Mouse (Mus musculus) neural tube, embryonic 11.5 days (tissue): ENCODE results near the gene Bnc2. TPM values are rescaled to one million over a fixed set of nuclear protein-coding genes. Genes with fewer than 3 reads are reported as not detected.

Experiments
- ATAC-seq: fragments of 200-750 bp; cut with Nextera tagmentation; 2 replicates; pipeline ENCODE4 v1.8.0; 2017; ENCODE audit warnings: moderate number of reproducible peaks, mild to moderate bottlenecking, moderate TSS enrichment, moderate library complexity; ENCODE audit not compliant: insufficient read depth, low FRiP score, low TSS enrichment
- DNase-seq: peaks from one replicate; pipeline ENCODE4 v3.0.0-alpha.2; 2015; ENCODE audit warnings: low spot score
- H3K27ac ChIP-seq: fragments of 300-500 bp; sonication (generic); 2 replicates; pipeline ENCODE4 v1.5.1; 2014; ENCODE audit warnings: low read depth, mild to moderate bottlenecking, low read length
- H3K27me3 ChIP-seq: fragments of 300-500 bp; sonication (generic); 2 replicates; pipeline ENCODE4 v1.6.1; 2014; ENCODE audit warnings: mild to moderate bottlenecking, low read length, mixed read lengths; ENCODE audit not compliant: control insufficient read depth, insufficient read depth
- H3K36me3 ChIP-seq: fragments of 300-500 bp; sonication (generic); 2 replicates; pipeline ENCODE4 v1.6.1; 2014; ENCODE audit warnings: mild to moderate bottlenecking, low read length, moderate library complexity, mixed read lengths; ENCODE audit not compliant: control insufficient read depth, insufficient read depth
- H3K4me1 ChIP-seq: fragments of 300-500 bp; sonication (generic); 2 replicates; pipeline ENCODE4 v1.6.1; 2014; ENCODE audit warnings: low read length, mixed read lengths; ENCODE audit not compliant: control insufficient read depth, insufficient read depth
- H3K4me2 ChIP-seq: fragments of 300-500 bp; sonication (generic); 2 replicates; pipeline ENCODE4 v1.6.1; 2014; ENCODE audit warnings: low read depth, mild to moderate bottlenecking, moderate library complexity
- H3K4me3 ChIP-seq: fragments of 300-500 bp; sonication (generic); 2 replicates; pipeline ENCODE4 v1.5.1; 2014; ENCODE audit warnings: low read depth, low read length
- H3K9ac ChIP-seq: fragments of 300-500 bp; sonication (generic); 2 replicates; pipeline ENCODE4 v1.6.1; 2014; ENCODE audit warnings: mild to moderate bottlenecking, low read length
- H3K9me3 ChIP-seq: fragments of 300-500 bp; sonication (generic); 2 replicates; pipeline ENCODE4 v1.6.1; 2016; ENCODE audit warnings: low read length; ENCODE audit not compliant: control insufficient read depth
- WGBS: fragments of 180-500 bp; shearing (Covaris S2); extraction: QIAGEN DNeasy Blood & Tissue Kit; methylation state at CpG from one replicate; pipeline ENCODE4 v1.1.7; 2014; 5-methylcytosine and 5-hydroxymethylcytosine counted together
- polyA plus RNA-seq: library from polyadenylated mRNA; unstranded; fragments of >200 nt; fragmentation: Nextera tagmentation; extraction: Ambion mirVana; gene quantifications from 2 replicates; pipeline ENCODE4 v1.2.1, GENCODE M21; 2014

The Bnc2 gene
- polyA plus RNA-seq, 1 experiment from 2014 or later: 12.8 TPM

DNA sequence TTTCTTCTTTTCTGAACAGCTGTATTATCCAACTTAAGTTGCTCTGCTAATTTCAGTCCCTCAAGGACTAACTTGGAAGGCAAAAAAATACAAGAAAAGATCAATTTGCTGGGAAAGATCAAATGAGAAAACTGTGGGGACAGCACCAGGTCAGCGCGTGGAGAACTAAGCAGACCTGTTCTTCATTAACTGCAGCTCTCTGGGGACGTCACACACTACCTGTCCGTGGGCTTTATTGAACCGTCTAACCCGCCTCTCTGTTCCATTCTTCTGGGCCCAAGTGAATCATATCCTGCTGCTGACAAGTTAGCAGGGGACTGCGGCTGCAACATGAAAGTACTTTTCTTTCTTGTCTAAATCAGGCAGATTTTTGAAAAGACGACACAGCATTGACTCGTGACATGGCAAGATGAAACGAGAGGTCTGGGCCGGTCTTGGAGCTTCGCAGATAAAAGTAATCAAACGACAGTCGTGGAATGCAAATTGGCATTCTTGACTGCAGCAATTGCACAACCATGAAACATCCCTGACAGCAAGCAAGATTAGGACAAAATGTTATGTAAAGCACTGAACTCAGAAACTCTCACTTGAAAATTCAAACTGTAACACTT is 2.8 kb downstream of the Bnc2 start:
- ATAC-seq (no peak), DNase-seq (no peak)
- Histone ChIP-seq H3K27me3 (peaks cover 28% of the 10 kb centered on the region), H3K4me1 (peaks cover 6% of the 10 kb centered on the region; the same call in 1 of the 2 replicates), H3K4me2 (peak overlapping the region; percentile 13; the same call in 1 of the 2 replicates), H3K4me3 (0 out of 2 replicates have a peak overlapping the region, but pooled peaks have one; percentile 3), H3K27ac (no peak overlapping the region), H3K9ac (no peak overlapping the region), H3K36me3 (no peaks in the 10 kb centered on the region), H3K9me3 (no peaks in the 10 kb centered on the region)
- 17% methylated on average over 14 of the region's 14 CpGs for WGBS

DNA sequence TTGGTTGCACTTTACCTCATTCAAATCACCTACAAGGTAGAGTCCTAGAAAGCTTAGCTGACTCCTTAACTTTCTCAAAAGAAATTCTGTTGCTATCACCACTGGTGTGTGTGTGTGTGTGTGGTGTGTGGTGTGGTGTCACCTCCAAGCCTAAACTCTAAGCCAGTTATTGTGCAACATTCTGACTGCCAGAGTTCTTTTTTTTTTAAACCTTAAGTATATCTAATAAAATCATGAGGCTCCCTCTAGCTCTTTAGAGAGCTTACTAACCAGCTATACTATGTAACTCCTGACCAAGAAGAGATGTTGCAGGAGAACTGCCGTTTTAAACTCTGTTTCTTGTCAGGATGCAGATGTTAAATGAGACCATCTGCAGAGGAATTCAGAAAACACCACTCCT is 4.1 kb downstream of the Bnc2 start:
- ATAC-seq: no peak
- Histone ChIP-seq H3K4me3 (no peak overlapping the region), H3K27me3 (peaks cover 22% of the 10 kb centered on the region), H3K9me3 (no peaks in the 10 kb centered on the region), H3K9ac (no peak overlapping the region), H3K27ac (no peak overlapping the region), H3K4me2 (no peak overlapping the region), H3K4me1 (peaks cover 6% of the 10 kb centered on the region; the same call in 1 of the 2 replicates), H3K36me3 (no peaks in the 10 kb centered on the region)
- DNase-seq: no peak
- 37% methylated on average over 1 of the region's 1 CpGs for WGBS

GRCm38 (mm10) chr4:84669650-84670049 is 5.4 kb downstream of the Bnc2 start:
- 67% methylated on average over 5 of the region's 5 CpGs for WGBS
- Histone ChIP-seq H3K27me3 (peaks cover 18% of the 10 kb centered on the region), H3K4me1 (peaks cover 6% of the 10 kb centered on the region; the same call in 1 of the 2 replicates), H3K27ac (no peak overlapping the region), H3K36me3 (no peaks in the 10 kb centered on the region), H3K9ac (no peak overlapping the region), H3K4me3 (no peak overlapping the region), H3K9me3 (no peaks in the 10 kb centered on the region), H3K4me2 (no peak overlapping the region)
- ATAC-seq (no peak), DNase-seq (no peak)

DNA sequence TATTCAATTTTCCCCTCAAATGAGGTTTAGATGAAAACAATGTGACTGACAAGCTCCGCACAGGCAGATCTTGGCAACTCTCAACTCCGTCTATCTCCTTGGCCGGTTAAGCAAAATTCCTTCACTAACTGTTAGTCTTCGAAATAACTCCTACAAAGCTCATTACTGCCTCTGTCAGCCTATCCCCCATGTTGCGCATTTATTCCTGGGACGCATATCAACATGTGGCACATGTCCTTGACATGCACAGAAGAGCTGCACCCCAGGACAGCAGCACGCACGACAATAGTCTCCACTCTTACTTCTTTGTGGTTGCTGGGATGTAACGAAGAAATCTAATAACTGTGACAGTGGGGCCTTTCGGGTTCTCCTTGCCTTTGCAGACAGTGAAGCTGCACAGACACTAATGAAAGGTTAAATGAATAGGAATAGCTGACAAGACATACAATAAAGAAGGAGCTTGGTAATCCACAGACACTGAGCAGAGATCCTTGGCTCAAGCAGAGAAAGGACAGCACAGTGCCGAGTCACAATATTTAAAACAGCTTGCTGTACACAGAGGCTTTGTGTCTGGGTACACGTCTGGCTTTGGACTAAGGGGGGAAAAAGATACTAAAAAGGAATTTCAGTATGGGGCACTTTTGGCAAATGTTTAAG is 6.0 kb downstream of the Bnc2 start:
- 47% methylated on average over 12 of the region's 12 CpGs for WGBS
- Histone ChIP-seq H3K27me3 (peaks cover 18% of the 10 kb centered on the region), H3K27ac (no peak overlapping the region), H3K4me2 (no peak overlapping the region), H3K9ac (no peak overlapping the region), H3K4me1 (peaks cover 4% of the 10 kb centered on the region; the same call in 1 of the 2 replicates), H3K9me3 (no peaks in the 10 kb centered on the region), H3K36me3 (no peaks in the 10 kb centered on the region), H3K4me3 (no peak overlapping the region)
- ATAC-seq (peak; percentile 73), DNase-seq (peak; percentile 46)

DNA sequence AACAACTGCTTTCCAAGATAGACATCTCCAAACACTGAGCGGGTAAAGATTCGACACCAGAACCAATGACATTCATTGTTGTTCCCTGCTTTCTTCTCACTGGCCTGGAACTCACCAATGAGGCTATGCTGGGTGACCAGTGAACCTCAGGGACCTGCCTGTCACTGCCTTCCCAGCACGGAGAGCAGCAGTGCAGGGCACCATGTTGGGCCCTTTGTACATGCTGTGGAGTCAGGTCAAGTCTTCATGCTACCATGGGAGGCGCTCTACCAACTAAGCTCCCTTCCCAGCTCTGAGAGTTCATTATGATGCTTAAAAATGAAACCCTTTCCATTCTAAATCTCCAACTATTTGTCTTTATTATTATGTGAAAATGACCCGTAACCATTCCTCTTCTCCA is 6.8 kb downstream of the Bnc2 start:
- Histone ChIP-seq H3K4me1 (0 out of 2 replicates have a peak, but pooled peaks cover 2% of the 10 kb centered on the region), H3K4me3 (no peak overlapping the region), H3K27ac (no peak overlapping the region), H3K4me2 (no peak overlapping the region), H3K9ac (no peak overlapping the region), H3K9me3 (no peaks in the 10 kb centered on the region), H3K27me3 (peaks cover 11% of the 10 kb centered on the region), H3K36me3 (no peaks in the 10 kb centered on the region)
- DNase-seq: no peak
- no peak for ATAC-seq
- 87% methylated on average over 5 of the region's 5 CpGs for WGBS

DNA sequence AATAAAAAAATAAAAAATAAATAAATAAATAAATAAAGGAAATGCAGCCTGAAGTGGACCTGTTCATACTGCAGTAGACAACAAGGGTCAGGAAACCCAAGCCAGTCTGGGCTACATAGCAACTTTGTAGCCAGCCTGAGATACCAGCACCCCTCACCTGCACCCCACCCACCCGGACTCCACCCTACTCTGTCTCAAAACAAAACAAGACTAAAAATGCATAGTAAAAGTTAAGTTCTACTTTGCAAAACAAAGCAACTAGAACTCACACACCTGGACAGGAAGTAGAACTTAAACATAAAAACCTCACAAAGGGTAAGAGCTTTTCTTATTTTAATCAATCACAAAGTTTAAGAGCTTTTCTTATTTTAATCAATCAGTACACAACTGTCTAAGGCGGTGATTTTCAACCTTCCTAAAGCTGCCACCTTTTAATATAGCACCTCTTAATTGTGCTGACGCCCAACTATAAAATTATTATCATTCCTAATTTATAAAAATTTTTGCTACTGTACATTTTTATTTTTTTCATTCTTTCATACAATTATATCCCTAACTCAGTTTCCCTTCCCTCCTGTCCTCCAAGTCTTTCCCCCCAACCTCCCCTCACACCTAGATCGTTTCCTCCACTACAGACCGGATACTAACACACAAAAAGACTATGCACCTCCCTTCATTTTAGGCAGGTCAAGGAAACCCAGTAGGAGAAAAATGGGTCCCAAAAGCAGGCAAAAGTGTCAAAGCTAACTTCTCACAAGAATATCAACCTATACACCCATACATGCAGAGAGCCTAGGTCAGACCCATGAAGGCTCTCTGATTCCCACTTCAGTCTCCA is 12.6 kb downstream of the Bnc2 start:
- DNase-seq (no peak), ATAC-seq (no peak)
- Histone ChIP-seq H3K27ac (no peak overlapping the region), H3K9ac (no peak overlapping the region), H3K9me3 (no peaks in the 10 kb centered on the region), H3K36me3 (no peaks in the 10 kb centered on the region), H3K4me2 (no peak overlapping the region), H3K4me3 (no peak overlapping the region), H3K4me1 (no peaks in the 10 kb centered on the region), H3K27me3 (no peaks in the 10 kb centered on the region)
- 85% methylated on average over 5 of the region's 5 CpGs for WGBS

- Histone ChIP-seq H3K9ac (no peak overlapping the region), H3K4me1 (no peaks in the 10 kb centered on the region), H3K4me3 (no peak overlapping the region), H3K9me3 (no peaks in the 10 kb centered on the region), H3K27me3 (no peaks in the 10 kb centered on the region), H3K36me3 (no peaks in the 10 kb centered on the region), H3K4me2 (no peak overlapping the region), H3K27ac (no peak overlapping the region)
- 91% methylated on average over 3 of the region's 3 CpGs for WGBS
- ATAC-seq: no peak
- DNase-seq: no peak
These were observed 13.7 kb downstream of the Bnc2 start for GRCm38 (mm10) chr4:84661341-84661740.

GRCm38 (mm10) chr4:84651786-84652185 is 23.3 kb downstream of the Bnc2 start:
- DNase-seq: no peak
- Histone ChIP-seq H3K27ac (no peak overlapping the region), H3K9me3 (no peaks in the 10 kb centered on the region), H3K4me2 (no peak overlapping the region), H3K4me1 (no peaks in the 10 kb centered on the region), H3K4me3 (no peak overlapping the region), H3K27me3 (no peaks in the 10 kb centered on the region), H3K36me3 (no peaks in the 10 kb centered on the region), H3K9ac (no peak overlapping the region)
- 60% methylated on average over 8 of the region's 8 CpGs for WGBS
- no peak for ATAC-seq
